Mouse (Mus musculus) fat pad, adult 2 months (tissue): ENCODE measurements around the gene Zc3h12d.

Experiments
- DNase-seq: peaks from one replicate; pipeline ENCODE4 v3.0.0-alpha.2; 2011; ENCODE audit warnings: low read depth, low spot score; ENCODE audit errors: extremely low read depth

Zc3h12d gene

GRCm38 (mm10) chr10:7832171-7832676, at the start of gene Zc3h12d:
TSS of gene Zc3h12d (plus strand) at chr10:7832470.
- no peak for DNase-seq

- no peak for DNase-seq
These were observed 45.0 kb upstream of the Zc3h12d start for GRCm38 (mm10) chr10:7787319-7787718.

- DNase-seq, result no peak
These were observed 40.0 kb upstream of the Zc3h12d start for GRCm38 (mm10) chr10:7792254-7792750.

- no peak for DNase-seq
These were observed 39.4 kb upstream of the Zc3h12d start, which contains the start of the genes Ginm1 and Ppil4 for GRCm38 (mm10) chr10:7792751-7793385. TSS of gene Ginm1 (minus strand) at chr10:7792824. TSS of gene Ppil4 (plus strand) at chr10:7792891.

GRCm38 (mm10) chr10:7801258-7801657, 31.0 kb upstream of the Zc3h12d start:
- DNase-seq, result no peak

- no peak for DNase-seq
These were observed 29.6 kb upstream of the Zc3h12d start for GRCm38 (mm10) chr10:7802519-7803140.

GRCm38 (mm10) chr10:7809937-7810336, 22.3 kb upstream of the Zc3h12d start:
- DNase-seq, result no peak

GRCm38 (mm10) chr10:7816476-7816875, 15.8 kb upstream of the Zc3h12d start:
- no peak for DNase-seq

- DNase-seq, result no peak
These were observed 13.6 kb upstream of the Zc3h12d start for GRCm38 (mm10) chr10:7818676-7819075.

- DNase-seq, result no peak
These were observed 13.1 kb upstream of the Zc3h12d start for GRCm38 (mm10) chr10:7819156-7819555.

GRCm38 (mm10) chr10:7819603-7820002, 12.7 kb upstream of the Zc3h12d start:
- no peak for DNase-seq

GRCm38 (mm10) chr10:7820171-7820570, 12.1 kb upstream of the Zc3h12d start:
- no peak for DNase-seq

- no peak for DNase-seq
These were observed 10.3 kb upstream of the Zc3h12d start for GRCm38 (mm10) chr10:7821981-7822380.

GRCm38 (mm10) chr10:7824663-7825280, 7.5 kb upstream of the Zc3h12d start:
- DNase-seq, result no peak

- no peak for DNase-seq
These were observed 7.0 kb upstream of the Zc3h12d start for GRCm38 (mm10) chr10:7825281-7825665.

- no peak for DNase-seq
These were observed 6.2 kb upstream of the Zc3h12d start for GRCm38 (mm10) chr10:7826106-7826505.

GRCm38 (mm10) chr10:7833377-7834165, 1.3 kb downstream of the Zc3h12d start:
- DNase-seq, result no peak

- no peak for DNase-seq
These were observed 2.5 kb downstream of the Zc3h12d start for GRCm38 (mm10) chr10:7834671-7835225.

GRCm38 (mm10) chr10:7836902-7837301, 4.6 kb downstream of the Zc3h12d start:
- no peak for DNase-seq

- no peak for DNase-seq
These were observed 5.2 kb downstream of the Zc3h12d start for GRCm38 (mm10) chr10:7837446-7837845.

GRCm38 (mm10) chr10:7838036-7838435, 5.8 kb downstream of the Zc3h12d start:
- no peak for DNase-seq
